Comparison of ENCODE assay signal across 12 mouse cellular contexts in genomic region chr7:80457831-80458343, GRCm38 (mm10). TPM values are rescaled to one million over a fixed set of nuclear protein-coding genes. Genes with fewer than 3 reads are reported as not detected.
A peak's percentile ranks its signal among the peaks of the same experiment; 100 is the strongest.
DNase-seq lines count a peak whose midpoint lies in the region; ATAC-seq and TF ChIP-seq lines count a peak whose summit lies in the region.
"Had no signal": no experiment of that assay in that cellular context is flagged by ENCODE, and none has a peak within 500 bp of the region (broad histone marks: within the 10 kb centered on the region; RNA-seq: fewer than 3 reads in every experiment).

No protein-coding gene starts in this region.

- no peak for TF ChIP-seq CTCF in bone marrow macrophage, adult 2 months (IDR thresholded peaks at IDR 0.05; ENCODE audit: low read depth, low read length)

- no peak overlapping the region for H3K4me2 ChIP-seq in limb, embryonic 12.5 days

- DNase-seq in cerebellum, postnatal 10 days = peak; percentile 59 to 61
- DNase-seq in cerebellum, postnatal 36 days = no peak
- DNase-seq in limb, embryonic 10.5 days (ENCODE audit: low spot score) = no peak
- DNase-seq in heart, postnatal 4 days = peak; percentile 37
- no peak for DNase-seq in right cerebral cortex, postnatal 4 days
- DNase-seq in right cerebral cortex, adult 2 months (ENCODE audit: low spot score in 2 of 2) = no peak
- DNase-seq: cerebellum, postnatal 25 days; thymus, adult 2 months had no signal

- ATAC-seq in limb, embryonic 12.5 days (ENCODE audit: insufficient number of reproducible peaks, insufficient read depth, low FRiP score, low TSS enrichment, low read depth) = no peak
- ATAC-seq: intestine, embryonic 16.5 days had no signal

- WGBS in limb, embryonic 12.5 days = 73% methylated on average over 3 of the region's 3 CpGs
- WGBS in limb, embryonic 10.5 days = 87% methylated on average over 3 of the region's 3 CpGs

- peaks cover 15% of the 10 kb centered on the region for H3K4me1 ChIP-seq in limb, embryonic 12.5 days (replicated peaks)
- no peaks in the 10 kb centered on the region for H3K4me1 ChIP-seq in limb, embryonic 10.5 days
- H3K4me1 ChIP-seq in bone marrow macrophage, adult 2 months (ENCODE audit: control insufficient read depth, insufficient read depth, low read length) = peaks cover 46% of the 10 kb centered on the region

- peak overlapping the region; percentile 29; the same call in 1 of the 2 replicates for H3K27ac ChIP-seq in limb, embryonic 12.5 days
- H3K27ac ChIP-seq in limb, embryonic 10.5 days = no peak overlapping the region
- peak overlapping the region; percentile 62 for H3K27ac ChIP-seq in bone marrow macrophage, adult 2 months (ENCODE audit: insufficient read depth, low read depth, low read length)

- H3K4me3 ChIP-seq in limb, embryonic 12.5 days (replicated peaks) = no peak overlapping the region
- H3K4me3 ChIP-seq in limb, embryonic 10.5 days = no peak overlapping the region
- no peak overlapping the region for H3K4me3 ChIP-seq in bone marrow macrophage, adult 2 months (ENCODE audit: insufficient read depth, low read length)
- H3K4me3 ChIP-seq: erythroblast, embryonic 14.5 days had no signal

- no peak for TF ChIP-seq POLR2A in bone marrow macrophage, adult 2 months (IDR thresholded peaks at IDR 0.05; ENCODE audit: borderline replicate concordance, low read depth, low read length)

- no peaks in the 10 kb centered on the region for H3K27me3 ChIP-seq in limb, embryonic 12.5 days
- no peaks in the 10 kb centered on the region for H3K27me3 ChIP-seq in limb, embryonic 10.5 days (ENCODE audit: low read depth, poor library complexity, severe bottlenecking)

- H3K9me3 ChIP-seq in limb, embryonic 12.5 days = no peaks in the 10 kb centered on the region
- no peaks in the 10 kb centered on the region for H3K9me3 ChIP-seq in limb, embryonic 10.5 days (replicated peaks)

- H3K9ac ChIP-seq in limb, embryonic 12.5 days (replicated peaks) = no peak overlapping the region

- peaks cover 83% of the 10 kb centered on the region for H3K36me3 ChIP-seq in limb, embryonic 12.5 days
- peaks cover 97% of the 10 kb centered on the region for H3K36me3 ChIP-seq in limb, embryonic 10.5 days

RNA-seq across cellular contexts. Expression of gene Furin, which starts 52.7 kb away (rescaled TPM):
- polyA plus RNA-seq in limb, embryonic 12.5 days (2016; fragmentation: Nextera tagmentation; extraction: Ambion mirVana) = 10.7 and 13.2 TPM in 2 replicates
- polyA plus RNA-seq in limb, embryonic 10.5 days (2016; fragmentation: Nextera tagmentation; extraction: Ambion mirVana) = 8.8 and 9.4 TPM in 2 replicates
- polyA plus RNA-seq in bone marrow macrophage, adult 2 months (2012; ENCODE audit: insufficient read depth, insufficient read length, missing spikeins) = 70.6 and 73.7 TPM in 2 replicates
- total RNA-seq in heart, postnatal 4 days (2021) = 100 to 1,000 TPM; 104 to 113 TPM

Comparison
In these comparisons a context has a peak if more than half of its experiments do, and no peak if none do; other contexts are left out.
1. DNase-seq: peak in cerebellum, postnatal 10 days (2 of 2) and heart, postnatal 4 days (single experiment); none in cerebellum, postnatal 36 days (0 of 2), limb, embryonic 10.5 days (single experiment), right cerebral cortex, postnatal 4 days (single experiment) and right cerebral cortex, adult 2 months (0 of 2).